ENCODE assay signal across 10 mouse cellular contexts in genomic region chr13:92041584-92042563, GRCm38 (mm10).
DNase-seq lines count a peak whose midpoint lies in the region; ATAC-seq lines count a peak whose summit lies in the region.
"Had no signal": no experiment of that assay in that cellular context is flagged by ENCODE, and none has a peak within 500 bp of the region (broad histone marks: within the 10 kb centered on the region; RNA-seq: fewer than 3 reads in every experiment).

No protein-coding gene starts in this region.

- no peaks in the 10 kb centered on the region for H3K9me3 ChIP-seq in forebrain, embryonic 13.5 days (replicated peaks)
- H3K9me3 ChIP-seq in stomach, embryonic 16.5 days (replicated peaks; ENCODE audit: control insufficient read depth, low read length), result no peaks in the 10 kb centered on the region

- no peak overlapping the region for H3K4me3 ChIP-seq in forebrain, embryonic 13.5 days
- no peak overlapping the region for H3K4me3 ChIP-seq in stomach, embryonic 16.5 days (replicated peaks; ENCODE audit: low read length)
- H3K4me3 ChIP-seq: myocyte had no signal

- peak; percentile 72 for ATAC-seq in forebrain, embryonic 13.5 days
- peak; percentile 67 for ATAC-seq in megakaryocyte, adult 5-6 weeks (ENCODE audit: poor library complexity, severe bottlenecking)
- ATAC-seq in stomach, embryonic 16.5 days (ENCODE audit: insufficient read depth, low FRiP score), result peak; percentile 33; the same call in 1 of the 2 replicates
- ATAC-seq in cerebellum, adult (ENCODE audit: insufficient number of reproducible peaks, low FRiP score, low TSS enrichment), result no peak
- ATAC-seq: inflammation-experienced regulatory T-cells, adult 6 months had no signal

- peaks cover 8% of the 10 kb centered on the region; the same call in 1 of the 2 replicates for H3K4me1 ChIP-seq in forebrain, embryonic 13.5 days
- H3K4me1 ChIP-seq in stomach, embryonic 16.5 days (ENCODE audit: control insufficient read depth, insufficient read depth, low read length), result no peaks in the 10 kb centered on the region; the same call in 1 of the 2 replicates

- no peaks in the 10 kb centered on the region for H3K36me3 ChIP-seq in forebrain, embryonic 13.5 days (ENCODE audit: poor library complexity, severe bottlenecking)
- no peaks in the 10 kb centered on the region for H3K36me3 ChIP-seq in stomach, embryonic 16.5 days (ENCODE audit: control insufficient read depth, insufficient read depth, low read length)

- no peak overlapping the region for H3K4me2 ChIP-seq in forebrain, embryonic 13.5 days
- H3K4me2 ChIP-seq in stomach, embryonic 16.5 days (ENCODE audit: low read depth, low read length), result no peak overlapping the region
- H3K4me2 ChIP-seq: liver, embryonic 11.5 days had no signal

- H3K9ac ChIP-seq in forebrain, embryonic 13.5 days, result peak overlapping the region; percentile 12; the same call in 1 of the 2 replicates
- no peak overlapping the region for H3K9ac ChIP-seq in stomach, embryonic 16.5 days (ENCODE audit: low read length)

- no peaks in the 10 kb centered on the region for H3K27me3 ChIP-seq in forebrain, embryonic 13.5 days
- no peaks in the 10 kb centered on the region for H3K27me3 ChIP-seq in stomach, embryonic 16.5 days (ENCODE audit: control insufficient read depth, insufficient read depth, low read length)

- no peak overlapping the region; the same call in 1 of the 2 replicates for H3K27ac ChIP-seq in forebrain, embryonic 13.5 days
- H3K27ac ChIP-seq in stomach, embryonic 16.5 days (ENCODE audit: low read length), result peak overlapping the region; percentile 33

- DNase-seq in kidney, postnatal 14 days, result peak; percentile 6
- no peak for DNase-seq in kidney, adult 11 months
- no peak for DNase-seq in right cerebral cortex, adult 18-20 months

- WGBS in forebrain, embryonic 13.5 days, result 37% methylated on average over 8 of the region's 8 CpGs
- WGBS in stomach, embryonic 16.5 days, result 46% methylated on average over 8 of the region's 8 CpGs
